Comparison of ENCODE assay signal across 9 mouse cellular contexts in genomic region chr14:99045378-99046030, GRCm38 (mm10). TPM values are rescaled to one million over a fixed set of nuclear protein-coding genes. Genes with fewer than 3 reads are reported as not detected.
A peak's percentile ranks its signal among the peaks of the same experiment; 100 is the strongest.
DNase-seq lines count a peak whose midpoint lies in the region; ATAC-seq and TF ChIP-seq lines count a peak whose summit lies in the region.
"Had no signal": no experiment of that assay in that cellular context is flagged by ENCODE, and none has a peak within 500 bp of the region (broad histone marks: within the 10 kb centered on the region; RNA-seq: fewer than 3 reads in every experiment).

No protein-coding gene starts in this region.

- H3K36me3 ChIP-seq in forebrain, embryonic 14.5 days (ENCODE audit: control insufficient read depth, insufficient read depth, low read length): peaks cover 1% of the 10 kb centered on the region; the same call in 1 of the 2 replicates
- H3K36me3 ChIP-seq in limb, embryonic 12.5 days: peaks cover 7% of the 10 kb centered on the region
- H3K36me3 ChIP-seq in midbrain, postnatal 0 days (ENCODE audit: insufficient read depth, low read length): no peaks in the 10 kb centered on the region

- no peak for DNase-seq in layer of hippocampus, adult 2 months (ENCODE audit: low spot score in 2 of 2)
- DNase-seq in layer of hippocampus, postnatal 25 days (ENCODE audit: extremely low spot score in 1 of 2, low spot score in 1 of 2): no peak
- DNase-seq in NIH3T3 (ENCODE audit: low read depth): peak; percentile 22
- no peak for DNase-seq in forebrain, embryonic 14.5 days (ENCODE audit: low spot score)
- peak; percentile 23 for DNase-seq in midbrain, postnatal 0 days (ENCODE audit: low spot score)
- DNase-seq in left cerebral cortex, postnatal 25 days (ENCODE audit: low spot score in 2 of 2): no peak
- DNase-seq in adrenal gland, adult (ENCODE audit: inconsistent age in 2 of 2, low spot score in 1 of 2): no peak

- peak overlapping the region; percentile 95 for H3K9ac ChIP-seq in forebrain, embryonic 14.5 days (ENCODE audit: low read length)
- H3K9ac ChIP-seq in limb, embryonic 12.5 days (replicated peaks): peak overlapping the region; percentile 95
- H3K9ac ChIP-seq in midbrain, postnatal 0 days (replicated peaks; ENCODE audit: low read length, poor library complexity, severe bottlenecking): peak overlapping the region; percentile 94

- no peak for TF ChIP-seq CTCF in layer of hippocampus, adult 2 months (conservative IDR thresholded peaks at IDR 0.05)
- no peak for TF ChIP-seq CTCF in midbrain, postnatal 0 days (IDR thresholded peaks at IDR 0.05)

- WGBS in forebrain, embryonic 14.5 days: under 1% methylated on average over 70 of the region's 70 CpGs
- under 1% methylated on average over 70 of the region's 70 CpGs for WGBS in limb, embryonic 12.5 days
- WGBS in midbrain, postnatal 0 days: under 1% methylated on average over 66 of the region's 70 CpGs

- H3K4me1 ChIP-seq in forebrain, embryonic 14.5 days (ENCODE audit: control insufficient read depth, insufficient read depth, low read length): peaks cover 14% of the 10 kb centered on the region
- peaks cover 30% of the 10 kb centered on the region for H3K4me1 ChIP-seq in limb, embryonic 12.5 days (replicated peaks)
- H3K4me1 ChIP-seq in midbrain, postnatal 0 days (ENCODE audit: insufficient read depth, low read length): peaks cover 12% of the 10 kb centered on the region; the same call in 1 of the 2 replicates

- peak overlapping the region; percentile 80 for H3K4me2 ChIP-seq in forebrain, embryonic 14.5 days (ENCODE audit: low read length)
- peak overlapping the region; percentile 70 for H3K4me2 ChIP-seq in limb, embryonic 12.5 days
- peak overlapping the region; percentile 64 for H3K4me2 ChIP-seq in midbrain, postnatal 0 days (ENCODE audit: low read depth, low read length, poor library complexity, severe bottlenecking)

- no peaks in the 10 kb centered on the region for H3K9me3 ChIP-seq in forebrain, embryonic 14.5 days (replicated peaks; ENCODE audit: control insufficient read depth, low read length)
- no peaks in the 10 kb centered on the region for H3K9me3 ChIP-seq in limb, embryonic 12.5 days
- no peaks in the 10 kb centered on the region for H3K9me3 ChIP-seq in midbrain, postnatal 0 days (ENCODE audit: low read length)

- H3K27me3 ChIP-seq in forebrain, embryonic 14.5 days (replicated peaks; ENCODE audit: control insufficient read depth, insufficient read depth, low read length): no peaks in the 10 kb centered on the region
- H3K27me3 ChIP-seq in limb, embryonic 12.5 days: no peaks in the 10 kb centered on the region
- H3K27me3 ChIP-seq in midbrain, postnatal 0 days (ENCODE audit: insufficient read depth, low read length): no peaks in the 10 kb centered on the region

- peak overlapping the region; percentile 89 for H3K27ac ChIP-seq in layer of hippocampus, adult 2 months
- peak overlapping the region; percentile 75 for H3K27ac ChIP-seq in forebrain, embryonic 14.5 days (ENCODE audit: low read depth, low read length)
- peak overlapping the region; percentile 93 for H3K27ac ChIP-seq in limb, embryonic 12.5 days
- H3K27ac ChIP-seq in midbrain, postnatal 0 days (ENCODE audit: low read depth, low read length): peak overlapping the region; percentile 72

- peak; percentile 29 for ATAC-seq in forebrain, embryonic 14.5 days
- peak; percentile 24 for ATAC-seq in limb, embryonic 12.5 days (ENCODE audit: insufficient number of reproducible peaks, insufficient read depth, low FRiP score, low TSS enrichment, low read depth)
- ATAC-seq in midbrain, postnatal 0 days (ENCODE audit: low FRiP score): peak; percentile 36

- peak overlapping the region; percentile 98 for H3K4me3 ChIP-seq in layer of hippocampus, adult 2 months
- peak overlapping the region; percentile 94 for H3K4me3 ChIP-seq in forebrain, embryonic 14.5 days (ENCODE audit: low read depth, low read length)
- peak overlapping the region; percentile 92 for H3K4me3 ChIP-seq in limb, embryonic 12.5 days (replicated peaks)
- peak overlapping the region; percentile 100 for H3K4me3 ChIP-seq in midbrain, postnatal 0 days (ENCODE audit: low read depth, low read length)

- intact Hi-C loops in left cerebral cortex, postnatal 25 days (cut with DNase I): loop anchor here (2.0 kb wide), 1 partner anchor 53 kb away; the partner anchor contains the start of genes Dis3 and Pibf1

RNA-seq across cellular contexts. Expression of gene Mzt1, which starts 0.4 kb away (rescaled TPM):
- 10 to 100 TPM; 65.4 to 76.2 TPM for total RNA-seq in layer of hippocampus, adult 2 months (2021)
- 10 to 100 TPM; 65.1 to 67.7 TPM for total RNA-seq in layer of hippocampus, postnatal 25 days (2021)
- 68.4 and 76.9 TPM in 2 replicates for polyA plus RNA-seq in forebrain, embryonic 14.5 days (2014; fragmentation: Nextera tagmentation; extraction: Ambion mirVana)
- 122 and 124 TPM in 2 replicates for polyA plus RNA-seq in limb, embryonic 12.5 days (2016; fragmentation: Nextera tagmentation; extraction: Ambion mirVana)
- 84.7 and 106 TPM in 2 replicates for total RNA-seq in midbrain, postnatal 0 days (2014; rRNA removed)
- 107 and 117 TPM in 2 replicates for polyA plus RNA-seq in midbrain, postnatal 0 days (2015; fragmentation: Nextera tagmentation; extraction: Ambion mirVana)
- 10 to 100 TPM; 60.0 to 71.3 TPM for total RNA-seq in left cerebral cortex, postnatal 25 days (2021)

RNA-seq across cellular contexts. Expression of gene Bora, which starts 0.5 kb away (rescaled TPM):
- 1 to 10 TPM; 2.5 to 3.5 TPM for total RNA-seq in layer of hippocampus, adult 2 months (2021)
- 1 to 10 TPM; 2.0 to 2.4 TPM for total RNA-seq in layer of hippocampus, postnatal 25 days (2021)
- polyA plus RNA-seq in forebrain, embryonic 14.5 days (2014; fragmentation: Nextera tagmentation; extraction: Ambion mirVana): 19.4 and 21.1 TPM in 2 replicates
- polyA plus RNA-seq in limb, embryonic 12.5 days (2016; fragmentation: Nextera tagmentation; extraction: Ambion mirVana): 102 and 118 TPM in 2 replicates
- total RNA-seq in midbrain, postnatal 0 days (2014; rRNA removed): 3.7 and 7.3 TPM in 2 replicates
- 7.1 and 7.4 TPM in 2 replicates for polyA plus RNA-seq in midbrain, postnatal 0 days (2015; fragmentation: Nextera tagmentation; extraction: Ambion mirVana)
- total RNA-seq in left cerebral cortex, postnatal 25 days (2021): 1 to 10 TPM; 1.9 to 3.3 TPM

RNA-seq across cellular contexts. Expression of gene Rpl36a-ps1, which starts 51.4 kb away (rescaled TPM):
- 1 to 10 TPM; 2.1 TPM for total RNA-seq in layer of hippocampus, adult 2 months (2021)
- under 1 TPM in 1 of 2 experiments, not detected in 1; 0.71 TPM for total RNA-seq in layer of hippocampus, postnatal 25 days (2021)
- polyA plus RNA-seq in forebrain, embryonic 14.5 days (2014; fragmentation: Nextera tagmentation; extraction: Ambion mirVana): 1.3 and 2.0 TPM in 2 replicates
- polyA plus RNA-seq in limb, embryonic 12.5 days (2016; fragmentation: Nextera tagmentation; extraction: Ambion mirVana): 2.6 and 3.4 TPM in 2 replicates
- not detected in 2 replicates for total RNA-seq in midbrain, postnatal 0 days (2014; rRNA removed)
- polyA plus RNA-seq in midbrain, postnatal 0 days (2015; fragmentation: Nextera tagmentation; extraction: Ambion mirVana): 0.90 TPM in 1 of 2 replicates, not detected in the other
- 1 to 10 TPM; 1.1 TPM for total RNA-seq in left cerebral cortex, postnatal 25 days (2021)
- polyA plus RNA-seq: gonadal fat pad, adult 2 months had no signal

RNA-seq across cellular contexts. Expression of gene Pibf1, which starts 53.7 kb away (rescaled TPM):
- total RNA-seq in layer of hippocampus, adult 2 months (2021): 10 to 100 TPM; 14.1 to 15.5 TPM
- 10 to 100 TPM; 14.2 to 16.8 TPM for total RNA-seq in layer of hippocampus, postnatal 25 days (2021)
- polyA plus RNA-seq in forebrain, embryonic 14.5 days (2014; fragmentation: Nextera tagmentation; extraction: Ambion mirVana): 20.2 and 21.1 TPM in 2 replicates
- 24.2 and 26.3 TPM in 2 replicates for polyA plus RNA-seq in limb, embryonic 12.5 days (2016; fragmentation: Nextera tagmentation; extraction: Ambion mirVana)
- total RNA-seq in midbrain, postnatal 0 days (2014; rRNA removed): 11.5 and 12.3 TPM in 2 replicates
- 13.7 and 14.4 TPM in 2 replicates for polyA plus RNA-seq in midbrain, postnatal 0 days (2015; fragmentation: Nextera tagmentation; extraction: Ambion mirVana)
- 10 to 100 TPM; 13.5 to 13.9 TPM for total RNA-seq in left cerebral cortex, postnatal 25 days (2021)

RNA-seq across cellular contexts. Expression of gene Dis3, which starts 54.1 kb away (rescaled TPM):
- 10 to 100 TPM; 16.4 to 21.5 TPM for total RNA-seq in layer of hippocampus, adult 2 months (2021)
- 10 to 100 TPM; 15.9 to 17.7 TPM for total RNA-seq in layer of hippocampus, postnatal 25 days (2021)
- polyA plus RNA-seq in forebrain, embryonic 14.5 days (2014; fragmentation: Nextera tagmentation; extraction: Ambion mirVana): 27.1 and 28.2 TPM in 2 replicates
- polyA plus RNA-seq in limb, embryonic 12.5 days (2016; fragmentation: Nextera tagmentation; extraction: Ambion mirVana): 45.9 and 51.5 TPM in 2 replicates
- total RNA-seq in midbrain, postnatal 0 days (2014; rRNA removed): 19.6 and 27.7 TPM in 2 replicates
- 19.7 and 23.1 TPM in 2 replicates for polyA plus RNA-seq in midbrain, postnatal 0 days (2015; fragmentation: Nextera tagmentation; extraction: Ambion mirVana)
- 10 to 100 TPM; 16.1 to 16.7 TPM for total RNA-seq in left cerebral cortex, postnatal 25 days (2021)

Comparison
In these comparisons a context has a peak if more than half of its experiments do, and no peak if none do; other contexts are left out.
1. DNase-seq: peak in NIH3T3 (single experiment) and midbrain, postnatal 0 days (single experiment); none in layer of hippocampus, adult 2 months (0 of 2), layer of hippocampus, postnatal 25 days (0 of 2), forebrain, embryonic 14.5 days (single experiment), left cerebral cortex, postnatal 25 days (0 of 2) and adrenal gland, adult (0 of 2).
2. Peak in every context shown above with its lines, with median percentiles within 50 percentile points of each other: H3K27ac ChIP-seq, H3K4me3 ChIP-seq, ATAC-seq, H3K4me2 ChIP-seq and H3K9ac ChIP-seq.